Mouse (Mus musculus) spleen, adult 12 weeks (tissue): ENCODE measurements around the gene Abcb11.

ENCODE experiments used
- DNase-seq: peaks from one replicate; pipeline ENCODE4 v3.0.0; 2022; ENCODE audit warnings: low spot score

Gene Abcb11

DNA sequence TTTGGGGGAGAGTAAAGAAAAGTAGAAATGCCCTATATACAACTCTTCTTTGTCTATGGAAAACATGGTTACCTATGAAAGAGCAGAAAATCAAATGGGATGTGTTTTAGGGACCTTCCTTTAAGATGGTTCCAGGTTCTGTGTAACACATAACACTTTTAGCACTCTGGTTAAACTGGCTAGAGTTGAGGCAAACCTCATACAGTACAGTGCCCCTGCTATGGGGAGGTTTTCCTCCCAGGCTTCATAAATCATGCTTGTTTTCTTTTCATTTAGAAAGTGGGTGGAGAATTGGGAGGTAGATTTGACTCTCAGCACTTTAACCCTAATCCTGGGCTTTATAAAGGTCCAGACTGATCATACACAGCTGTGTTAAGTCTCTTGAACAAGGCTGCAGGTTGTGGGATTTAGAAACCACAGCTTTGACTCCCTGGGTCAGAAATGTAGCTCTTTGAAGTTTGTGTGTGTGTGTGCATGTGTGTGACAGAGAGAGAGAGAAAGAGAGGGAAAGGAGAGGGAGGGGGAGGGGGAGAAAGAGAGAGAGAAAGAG is 78.3 kb downstream of the Abcb11 start:
- no peak for DNase-seq

DNA sequence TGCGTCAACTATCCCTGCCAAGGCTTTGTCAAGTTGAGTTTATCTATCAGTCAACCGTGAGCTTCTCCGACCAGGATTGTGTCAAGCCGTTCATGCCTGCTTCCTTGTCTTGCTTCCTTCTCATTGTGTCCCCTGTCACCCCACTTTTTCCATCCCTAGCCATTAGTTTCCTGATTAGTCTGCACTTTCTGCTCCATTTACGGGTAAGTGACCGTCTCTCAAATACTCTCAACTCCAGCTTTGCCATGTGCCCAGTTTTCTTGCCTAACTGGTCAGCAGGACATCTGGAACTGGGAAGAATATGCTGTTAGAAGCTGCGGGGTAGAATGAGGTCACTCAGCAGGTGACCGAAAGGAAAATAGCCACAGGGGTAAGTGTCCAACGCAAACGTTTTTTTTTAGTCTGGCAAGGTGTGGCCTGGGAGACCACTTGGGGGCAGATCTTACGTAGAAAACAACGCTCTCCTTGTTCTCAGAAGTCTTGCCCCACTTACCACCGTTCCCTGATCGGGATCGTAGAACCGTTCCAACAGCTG is 94.1 kb downstream of the Abcb11 start:
- no peak for DNase-seq

DNA sequence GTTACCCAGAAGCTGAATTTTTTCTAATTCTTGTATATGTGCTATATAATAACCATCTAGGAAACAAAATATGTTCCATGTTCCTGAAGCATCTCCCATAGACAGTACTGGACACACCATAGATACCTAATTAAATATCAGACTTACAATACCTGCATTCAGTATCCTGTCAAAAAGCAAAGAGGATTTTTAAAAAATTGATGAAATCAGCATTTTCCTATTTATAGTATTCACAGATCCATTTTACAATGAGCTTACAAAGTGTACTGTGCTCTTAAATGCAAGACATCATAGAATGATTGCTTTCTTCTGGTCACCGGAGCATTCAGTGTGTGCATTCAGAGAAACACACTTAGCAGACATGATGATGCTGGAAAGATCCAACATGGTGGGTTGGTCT is 95.3 kb downstream of the Abcb11 start:
- no peak for DNase-seq

DNA sequence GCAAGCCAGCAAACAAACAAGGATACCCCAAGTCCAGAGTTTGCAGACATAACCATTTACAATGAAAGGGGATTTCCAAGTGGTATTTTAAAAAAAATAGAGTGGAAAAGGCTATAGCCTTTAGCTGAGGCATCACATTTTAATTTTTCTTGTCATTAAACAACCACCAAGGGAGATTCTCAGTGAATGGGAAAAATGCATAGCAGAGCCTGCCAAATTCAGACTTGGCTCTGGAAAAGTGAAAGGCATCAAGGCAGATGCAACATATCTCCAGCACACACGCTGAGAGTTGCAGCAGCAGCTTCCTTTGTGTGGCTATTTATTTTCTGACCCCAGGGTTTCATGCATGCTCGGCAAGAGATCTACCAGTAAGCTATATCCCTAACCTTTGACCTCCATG is 97.5 kb downstream of the Abcb11 start:
- DNase-seq = no peak

DNA sequence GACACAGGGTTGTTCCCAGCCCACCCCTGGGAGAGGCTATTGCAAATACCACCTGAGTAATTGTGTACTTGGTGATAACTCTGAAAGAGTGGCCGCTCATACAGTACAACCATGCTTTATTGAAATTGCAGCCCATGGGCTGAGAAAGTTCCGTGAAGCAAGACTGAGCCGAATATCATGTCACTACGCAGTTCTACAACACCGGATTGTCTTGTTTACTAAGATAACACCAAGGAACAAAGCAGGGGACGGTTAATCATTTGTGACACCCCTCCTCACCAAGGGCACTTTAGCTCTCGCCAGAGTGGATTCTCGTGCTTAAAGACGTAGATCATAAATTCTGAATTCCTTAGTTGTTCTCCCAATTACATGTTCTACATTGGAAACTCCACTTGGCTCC is 103.1 kb downstream of the Abcb11 start:
- no peak for DNase-seq

DNA sequence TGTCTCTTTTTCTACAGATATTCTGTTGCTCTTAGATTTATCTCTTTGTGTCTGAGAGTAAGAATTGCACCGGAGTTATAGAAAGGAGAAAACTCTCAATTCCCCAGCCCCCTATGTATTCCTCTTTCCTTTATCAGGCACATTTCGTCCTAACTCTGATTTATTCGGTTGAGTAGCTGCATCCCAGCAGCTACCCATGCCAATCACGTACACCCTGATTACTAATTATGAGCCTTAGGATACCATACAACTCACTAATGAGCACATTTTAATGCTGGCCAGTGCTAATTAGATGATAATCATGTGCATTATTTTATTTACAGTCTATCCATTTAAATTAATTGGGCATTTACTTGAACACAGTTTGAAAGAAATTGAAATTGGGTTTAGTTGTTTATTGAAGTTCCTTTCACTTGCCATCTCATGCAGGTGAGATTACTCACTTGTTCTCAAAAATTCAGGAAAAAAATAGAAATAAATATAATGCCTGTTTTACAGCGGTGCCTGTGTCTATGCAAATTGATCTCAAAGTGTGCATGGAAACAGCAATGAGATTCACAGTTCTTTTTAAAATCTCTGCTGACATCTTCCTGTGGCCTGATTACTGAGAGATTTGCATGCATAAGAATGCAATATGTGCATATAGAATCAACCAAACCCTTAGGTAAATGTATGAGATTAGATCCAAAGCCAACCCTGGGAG is 107.3 kb downstream of the Abcb11 start:
- DNase-seq = no peak

DNA sequence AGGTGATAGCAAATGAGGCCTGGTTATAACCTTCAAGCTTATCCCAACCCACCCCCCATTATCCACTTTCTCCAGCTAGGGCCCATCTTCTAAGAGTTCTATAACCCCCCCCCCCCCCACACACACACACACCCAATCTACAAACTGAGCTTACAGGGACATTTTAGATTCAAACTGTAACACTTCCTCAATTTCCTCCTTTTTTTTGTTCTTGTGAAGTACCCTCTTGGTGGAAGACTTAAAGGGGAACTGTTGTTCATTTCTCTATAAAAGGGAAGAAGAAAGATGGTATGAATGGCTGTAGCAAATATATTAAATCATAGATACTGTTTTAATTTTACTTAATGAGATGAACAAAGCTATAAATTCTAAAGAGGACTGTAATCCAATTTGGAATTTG is 110.3 kb downstream of the Abcb11 start:
- DNase-seq = no peak

DNA sequence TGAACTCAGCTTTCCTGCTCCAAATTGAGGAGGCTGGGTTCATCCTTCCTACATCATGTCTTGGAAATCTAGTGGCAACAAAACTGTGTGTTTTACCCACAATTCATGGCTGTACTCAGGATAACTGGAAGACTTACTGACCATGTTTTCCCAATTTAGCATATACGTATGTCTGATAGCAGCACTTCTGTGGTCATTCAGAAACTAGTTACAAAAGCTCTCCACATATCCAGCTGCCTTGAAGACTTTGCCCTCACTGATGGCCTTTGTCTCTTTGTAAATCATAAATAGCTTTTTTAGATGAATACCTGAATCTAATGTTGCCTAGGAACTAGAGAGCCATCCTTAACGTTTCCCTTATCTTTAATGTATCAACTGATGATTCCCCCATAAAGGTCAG is 112.3 kb downstream of the Abcb11 start:
- no peak for DNase-seq

DNA sequence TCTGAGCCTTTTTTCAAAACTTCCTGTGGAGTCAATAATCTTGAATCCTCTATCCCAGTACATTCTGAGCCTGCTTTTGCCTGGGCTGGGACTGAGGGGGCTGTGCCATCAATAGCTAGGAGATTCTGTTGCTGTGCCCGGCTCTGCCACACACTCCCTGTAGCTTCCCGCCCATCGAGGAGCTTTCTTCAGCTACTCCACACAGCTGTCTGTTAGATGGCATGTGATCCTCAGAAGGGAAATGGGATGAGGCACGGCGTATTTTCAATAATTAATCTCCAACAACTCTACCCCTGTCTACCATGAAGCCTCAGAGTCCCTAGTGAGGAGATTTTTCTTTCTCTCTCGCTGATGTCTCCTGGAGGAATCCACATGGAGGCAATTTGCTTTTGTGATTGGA is 113.8 kb downstream of the Abcb11 start:
- DNase-seq = no peak

DNA sequence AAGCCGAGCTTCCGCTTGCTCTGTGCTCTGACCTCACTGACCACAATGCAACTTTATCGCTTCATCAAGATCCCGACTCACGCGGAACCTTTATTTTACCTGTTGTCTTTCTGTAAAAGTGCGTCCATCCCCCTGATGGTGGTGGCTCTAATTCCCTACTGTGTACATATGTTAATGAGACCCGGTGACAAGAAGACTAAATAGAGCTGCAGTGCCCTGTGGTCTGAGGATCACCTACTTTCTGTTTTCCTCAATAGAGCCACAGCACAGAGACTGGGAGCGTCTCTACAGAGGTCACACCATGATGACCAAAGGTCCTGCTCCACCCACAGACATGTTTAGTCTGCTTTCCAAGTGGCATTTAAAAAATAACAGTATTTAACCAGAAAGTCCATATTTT is 115.5 kb downstream of the Abcb11 start:
- DNase-seq = no peak

DNA sequence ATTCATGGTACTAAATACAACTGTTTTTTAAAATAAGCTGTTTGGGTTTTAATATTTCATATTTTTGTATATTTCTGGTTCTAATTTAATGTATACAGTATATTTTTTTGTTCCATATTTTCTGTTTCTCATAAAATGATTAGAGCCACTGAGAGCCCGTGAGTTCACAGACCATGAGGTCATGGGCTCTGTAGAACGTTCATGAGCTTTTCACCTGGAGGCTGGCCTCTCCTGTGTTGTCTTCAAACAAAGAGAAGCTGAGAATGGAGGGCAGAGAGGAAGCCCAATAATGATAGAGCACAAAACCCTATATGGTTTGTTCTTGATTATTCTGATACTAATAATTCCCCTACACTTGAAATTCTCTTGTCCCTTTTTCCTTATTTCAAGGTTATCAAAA is 117.7 kb downstream of the Abcb11 start:
- no peak for DNase-seq

DNA sequence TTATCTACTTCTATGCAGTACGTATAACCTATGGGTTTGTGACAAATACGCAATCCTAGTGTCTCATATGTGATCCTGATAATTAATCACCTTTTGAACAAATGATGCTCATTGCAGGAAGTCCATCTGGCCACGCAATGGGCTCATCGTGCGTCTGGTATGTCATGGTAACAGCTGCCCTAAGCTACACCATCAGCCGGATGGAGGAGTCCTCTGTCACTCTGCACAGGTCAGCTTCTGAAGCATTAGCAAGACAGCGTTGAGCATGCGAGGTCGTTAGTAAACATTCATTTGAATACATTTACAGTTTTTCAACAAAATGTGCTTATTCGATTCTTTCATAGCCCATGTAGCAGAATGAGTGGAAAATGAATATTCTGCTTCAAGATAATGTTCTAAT is 119.6 kb downstream of the Abcb11 start:
- DNase-seq = no peak

DNA sequence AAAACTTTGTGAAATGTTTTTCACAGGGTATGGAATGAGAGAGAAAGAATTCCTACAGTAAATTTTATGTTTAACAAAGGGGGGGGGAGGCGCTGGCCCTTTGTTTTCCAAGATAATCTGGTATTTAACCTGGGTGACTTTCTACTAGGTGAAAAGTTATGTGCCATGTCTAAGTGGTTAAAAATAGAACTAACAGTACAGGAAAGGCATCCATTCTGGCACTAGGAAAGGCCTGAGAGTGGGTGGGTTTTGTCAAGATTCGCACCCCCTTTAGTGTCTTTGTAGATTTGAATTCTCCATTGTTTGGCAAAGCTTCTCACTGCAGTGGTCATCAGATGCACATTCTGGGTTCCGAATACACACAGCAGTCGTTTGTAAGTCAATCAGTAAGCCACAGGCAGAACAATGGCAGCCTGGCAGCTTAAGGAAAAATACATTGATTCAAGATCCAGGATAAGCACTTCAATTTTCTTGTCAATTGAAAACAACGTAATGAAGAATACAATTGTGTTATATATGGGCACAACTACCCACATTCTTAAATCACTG is 120.5 kb downstream of the Abcb11 start:
- DNase-seq = no peak

DNA sequence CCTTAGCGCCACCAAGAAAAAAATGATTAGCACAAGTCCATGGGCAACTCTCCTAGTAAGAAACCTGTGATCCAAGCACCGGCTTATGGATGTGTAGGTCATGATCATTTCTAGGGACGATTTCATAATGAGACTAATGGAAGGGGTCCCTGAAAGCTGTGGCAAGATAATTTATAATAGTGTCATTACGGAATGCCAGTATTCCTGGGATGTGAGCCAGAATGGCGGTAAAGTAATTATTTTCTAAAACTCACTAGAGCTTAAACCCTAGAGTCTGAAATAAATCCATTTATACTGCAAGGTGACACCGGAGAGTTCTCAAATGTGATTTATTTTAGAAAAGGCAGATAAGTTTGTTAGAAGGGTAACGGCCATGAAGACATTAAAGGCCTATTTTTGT is 127.2 kb downstream of the Abcb11 start:
- no peak for DNase-seq

DNA sequence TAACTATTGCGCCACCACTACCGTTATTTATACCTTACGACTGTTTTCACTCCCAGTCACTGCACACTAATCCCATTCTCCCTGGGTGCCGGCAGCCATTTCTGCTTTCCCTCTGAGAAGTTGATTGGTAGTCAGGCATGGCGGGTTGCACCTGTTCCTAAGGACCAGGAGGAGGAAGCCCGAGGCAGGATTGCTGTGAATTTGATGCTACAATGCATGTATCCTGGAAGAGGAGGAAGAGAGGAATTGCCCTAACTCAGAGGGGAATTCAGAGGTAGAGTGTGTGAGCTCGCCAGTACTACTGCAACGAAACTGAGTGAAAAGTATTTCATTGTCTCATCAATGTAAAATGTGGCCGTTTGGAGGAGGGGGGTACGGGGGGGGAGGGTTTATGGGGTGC is 129.8 kb downstream of the Abcb11 start:
- DNase-seq = no peak

DNA sequence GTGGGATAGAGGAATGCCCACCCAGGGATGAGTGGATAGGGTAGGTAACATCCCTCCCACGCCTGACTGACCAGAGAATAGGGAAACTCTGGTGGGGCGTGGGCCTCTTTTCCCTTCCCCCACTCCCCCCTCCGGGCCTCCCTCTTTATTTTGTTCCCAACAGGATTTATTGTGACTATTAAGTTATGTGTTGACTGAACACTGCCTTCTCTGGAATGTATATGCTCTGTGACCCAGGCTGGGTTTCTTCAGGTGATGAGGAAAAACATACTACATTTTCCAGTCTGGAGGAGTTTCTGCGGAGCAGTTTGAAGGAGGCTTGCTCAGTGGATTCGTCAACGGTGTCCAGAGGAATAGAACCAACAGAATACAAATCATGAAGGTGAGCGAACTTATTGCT is 131.6 kb downstream of the Abcb11 start, which contains the start of gene G6pc2:
TSS of gene G6pc2 (plus strand) at position 301 of the 400 bp plus-strand sequence.
- DNase-seq = no peak

DNA sequence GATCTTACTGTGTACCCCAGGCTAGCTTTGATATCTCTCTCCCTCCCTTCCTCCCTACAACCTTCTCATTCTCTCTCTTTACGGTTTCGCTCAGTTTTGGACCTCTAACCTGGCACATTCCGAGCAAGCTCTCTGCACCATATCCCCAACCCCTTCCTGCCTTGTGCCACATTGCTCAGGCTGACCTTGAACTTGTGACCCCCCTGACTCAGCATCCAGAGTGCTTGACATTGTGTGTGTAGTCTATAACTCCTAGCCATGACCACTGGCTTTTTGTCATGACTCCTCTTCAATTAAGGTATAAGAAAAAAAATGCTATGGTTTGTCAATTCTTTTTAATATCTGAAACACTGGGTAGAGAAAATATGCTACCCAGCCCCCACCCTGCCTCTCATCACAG is 132.7 kb downstream of the Abcb11 start:
- DNase-seq = no peak

DNA sequence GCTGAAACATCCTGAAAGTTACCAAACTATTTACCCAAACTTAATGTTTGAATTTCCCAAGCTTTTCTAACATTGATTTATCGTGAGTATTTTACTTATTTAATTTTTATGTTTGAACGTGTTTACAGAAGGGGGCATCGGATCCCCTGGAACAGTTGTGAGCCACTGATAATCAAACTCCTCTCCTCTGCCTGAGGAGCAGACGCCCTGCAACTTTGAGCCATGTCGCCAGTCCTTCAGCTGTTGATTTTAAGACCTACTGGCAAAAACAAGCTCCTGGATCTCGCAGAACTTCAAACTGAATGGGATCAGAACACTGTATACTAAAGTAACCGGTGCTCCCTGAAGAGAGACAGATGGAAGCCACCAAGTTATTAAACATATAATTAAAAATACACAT is 135.9 kb downstream of the Abcb11 start:
- DNase-seq = no peak

DNA sequence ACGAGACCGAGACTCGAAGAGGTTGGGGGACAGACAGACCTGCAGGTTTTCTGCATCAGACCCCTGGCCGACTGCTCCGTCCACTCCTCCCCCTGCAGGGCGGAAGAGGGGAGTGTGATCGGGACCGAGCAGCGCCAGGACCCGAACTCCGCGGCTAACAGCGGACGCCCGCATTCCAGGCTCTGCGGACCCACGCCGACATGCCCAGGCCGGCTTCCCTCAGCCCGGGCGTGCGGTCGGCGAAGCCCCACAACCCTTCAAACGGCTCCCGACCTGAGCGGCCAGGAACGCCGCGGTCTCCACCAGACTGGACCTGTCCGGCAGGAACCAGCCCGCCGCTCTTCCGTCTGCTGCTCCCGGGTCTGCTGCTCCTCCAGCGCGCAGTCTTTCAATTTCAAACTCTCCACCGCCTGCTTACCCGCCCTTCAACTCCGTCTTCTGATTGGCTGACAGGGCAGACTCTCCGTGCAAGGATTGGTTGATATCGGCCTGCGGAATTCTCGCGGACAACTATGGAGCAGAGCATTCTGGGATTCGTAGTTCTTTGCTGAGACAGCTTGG is 136.5 kb downstream of the Abcb11 start, which contains the start of gene Spc25:
TSS of gene Spc25 (minus strand) at position 404 of the 561 bp plus-strand sequence.
- peak; percentile 86 for DNase-seq

DNA sequence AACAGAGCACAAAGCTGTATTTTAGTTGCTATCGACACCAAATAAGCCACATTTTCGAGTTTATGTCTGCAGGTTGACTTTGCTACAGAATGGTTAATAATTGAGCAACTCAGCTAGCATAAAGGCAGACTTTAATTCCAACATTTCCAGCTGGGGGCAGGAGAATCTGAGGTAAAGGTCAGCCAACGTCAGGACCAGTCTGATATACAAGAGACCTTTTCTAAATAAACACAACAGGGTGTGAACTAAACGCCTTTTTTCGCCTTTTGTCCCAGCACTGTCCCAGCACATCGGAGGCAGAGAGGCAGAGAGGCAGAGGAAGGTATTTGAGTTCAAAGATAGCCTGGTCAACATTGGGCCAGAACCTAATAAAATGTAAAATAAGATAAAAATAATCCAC is 137.2 kb downstream of the Abcb11 start:
- no peak for DNase-seq

DNA sequence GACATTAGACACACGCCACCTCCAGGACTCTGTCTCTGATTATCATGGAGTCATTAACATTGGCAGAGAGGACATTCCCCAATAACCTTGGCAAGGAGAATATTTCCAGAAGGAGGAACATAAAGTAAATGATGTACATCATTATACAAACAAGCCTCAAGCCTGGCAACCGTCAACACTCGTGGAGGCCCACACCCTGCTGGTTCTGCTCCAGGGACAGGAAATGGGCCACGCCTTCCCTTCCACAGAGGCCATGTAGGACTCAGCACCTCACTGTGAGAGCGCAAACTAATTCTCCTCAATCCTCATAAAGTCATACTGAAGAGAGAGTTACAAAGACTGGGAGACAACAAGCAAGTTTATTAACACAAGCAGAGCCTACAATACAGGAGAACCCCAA is 148.9 kb downstream of the Abcb11 start:
- no peak for DNase-seq

DNA sequence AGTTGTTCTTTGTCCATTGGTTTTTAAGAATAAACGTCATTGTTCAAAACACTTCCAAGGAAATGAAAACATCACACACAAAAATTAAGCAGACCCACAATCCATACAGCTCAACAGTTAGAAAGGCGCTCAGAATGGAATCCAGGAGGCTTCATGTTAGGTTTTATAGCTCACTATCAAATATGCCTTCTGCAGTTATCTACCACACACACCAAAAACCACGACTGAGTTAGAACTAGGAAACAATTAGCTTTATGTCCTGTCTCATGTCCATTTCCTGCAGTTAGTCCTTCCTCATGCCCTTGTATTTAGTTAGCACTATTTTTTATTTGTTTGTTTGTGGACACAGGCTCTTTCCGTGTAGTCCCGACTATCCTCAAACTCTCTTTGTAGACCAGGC is 151.4 kb downstream of the Abcb11 start:
- DNase-seq = no peak

DNA sequence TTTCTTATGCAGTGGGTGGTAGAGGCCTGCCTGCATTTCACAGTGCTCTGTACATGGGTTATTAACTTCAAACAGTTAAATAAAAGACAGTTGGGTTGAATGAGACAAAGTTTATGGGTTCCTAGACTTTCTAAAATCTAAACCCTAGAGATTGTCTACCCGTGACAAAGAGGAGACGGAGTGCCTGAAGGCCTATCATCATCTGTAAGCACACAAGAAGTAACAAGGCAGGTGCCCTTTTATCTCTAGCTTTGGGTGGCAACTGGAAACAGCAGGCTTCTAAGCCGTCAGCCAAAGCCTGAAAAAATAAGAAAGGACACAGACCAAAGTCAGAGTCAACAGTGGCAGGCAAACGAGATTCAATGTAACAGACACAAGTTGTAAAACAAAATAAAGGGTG is 153.2 kb downstream of the Abcb11 start:
- no peak for DNase-seq
